Mouse (Mus musculus) heart, embryonic 14.5 days (tissue): Measurements from ENCODE around the gene Pttg1. TPM values are rescaled to one million over a fixed set of nuclear protein-coding genes. Genes with fewer than 3 reads are reported as not detected.

ENCODE experiments used
- ATAC-seq: fragments of 200-750 bp; cut with Nextera tagmentation; 2 replicates; pipeline ENCODE4 v1.8.0; 2017; ENCODE audit warnings: low read depth, moderate TSS enrichment; ENCODE audit not compliant: insufficient number of reproducible peaks, insufficient read depth, low FRiP score
- H3K27ac ChIP-seq, 2 experiments: fragments of 200-500 bp in 1 of 2; fragments of 300-500 bp in 1 of 2; sonication (generic) in 1 of 2; replicated peaks in 1 of 2; 2 replicates each; pipeline ENCODE4 v1.5.1; 2012 to 2014; ENCODE audit warnings: low read depth in 2 of 2, low read length in 2 of 2, control low read depth in 1 of 2, mild to moderate bottlenecking in 1 of 2, mixed read lengths in 1 of 2; ENCODE audit not compliant: control insufficient read depth in 1 of 2, insufficient read depth in 1 of 2
- H3K27me3 ChIP-seq: fragments of 300-500 bp; sonication (generic); 2 replicates; pipeline ENCODE4 v1.6.1; 2014; ENCODE audit warnings: mild to moderate bottlenecking, low read length, control low read depth; ENCODE audit not compliant: control insufficient read depth, insufficient read depth
- H3K36me3 ChIP-seq: fragments of 300-500 bp; sonication (generic); 2 replicates; pipeline ENCODE4 v1.6.1; 2014; ENCODE audit warnings: mild to moderate bottlenecking, control low read depth, low read length, mixed read lengths; ENCODE audit not compliant: control insufficient read depth, insufficient read depth
- H3K4me1 ChIP-seq, 2 experiments: fragments of 200-500 bp in 1 of 2; fragments of 300-500 bp in 1 of 2; sonication (generic) in 1 of 2; 2 replicates each; pipeline ENCODE4 v1.6.1; 2012 to 2014; ENCODE audit warnings: low read length in 2 of 2, control low read depth in 1 of 2, mixed read lengths in 1 of 2; ENCODE audit not compliant: control insufficient read depth in 2 of 2, insufficient read depth in 2 of 2
- H3K4me2 ChIP-seq: fragments of 300-500 bp; sonication (generic); 2 replicates; pipeline ENCODE4 v1.6.1; 2014; ENCODE audit warnings: mild to moderate bottlenecking, low read length
- H3K4me3 ChIP-seq, 2 experiments: fragments of 200-500 bp in 1 of 2; fragments of 300-500 bp in 1 of 2; sonication (generic) in 1 of 2; 2 replicates each; pipeline ENCODE4 v1.5.1; 2012 to 2014; ENCODE audit warnings: low read length in 2 of 2, mild to moderate bottlenecking in 2 of 2, control low read depth in 1 of 2, low read depth in 1 of 2, moderate library complexity in 1 of 2; ENCODE audit not compliant: control insufficient read depth in 1 of 2, insufficient read depth in 1 of 2
- H3K9ac ChIP-seq: fragments of 300-500 bp; sonication (generic); 2 replicates; pipeline ENCODE4 v1.6.1; 2014; ENCODE audit warnings: mild to moderate bottlenecking, low read length
- H3K9me3 ChIP-seq: fragments of 300-500 bp; sonication (generic); 2 replicates; pipeline ENCODE4 v1.6.1; 2016; ENCODE audit warnings: low read length, control low read depth; ENCODE audit not compliant: control insufficient read depth
- WGBS: fragments of 180-500 bp; shearing (Covaris S2); extraction: QIAGEN DNeasy Blood & Tissue Kit; methylation state at CpG from one replicate; pipeline ENCODE4 v1.1.7; 2014; 5-methylcytosine and 5-hydroxymethylcytosine counted together
- polyA plus RNA-seq: library from polyadenylated mRNA; unstranded; fragments of >200 nt; fragmentation: Nextera tagmentation; extraction: Ambion mirVana; gene quantifications from 2 replicates; pipeline ENCODE4 v1.2.1, GENCODE M21; 2014

The Pttg1 gene
- polyA plus RNA-seq, 1 experiment from 2014 or later: 132 TPM

DNA sequence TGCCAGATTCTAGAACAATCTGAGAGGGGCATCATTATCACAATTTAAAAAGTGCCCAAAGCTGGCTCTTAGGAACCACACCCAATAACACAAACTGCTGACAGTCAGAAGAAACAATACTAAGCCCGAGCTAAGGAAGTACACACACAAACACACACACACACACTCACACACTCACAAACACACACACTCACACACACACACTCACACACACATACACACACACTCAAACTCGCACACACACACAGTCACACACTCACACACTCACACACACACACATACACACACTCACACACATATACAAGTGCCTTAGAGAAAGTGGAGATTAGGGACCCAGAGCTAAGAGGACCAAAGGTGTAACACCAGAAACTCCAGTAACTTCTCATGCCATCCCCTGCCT lies 42.5 kb downstream of the Pttg1 start:
- Histone ChIP-seq H3K27ac (no peak overlapping the region), H3K4me3 (no peak overlapping the region), H3K4me2 (no peak overlapping the region), H3K36me3 (no peaks in the 10 kb centered on the region), H3K4me1 (peaks cover 4 to 7% of the 10 kb centered on the region in 2 experiments; a peak in 2 of 4 replicates), H3K27me3 (no peaks in the 10 kb centered on the region), H3K9ac (no peak overlapping the region), H3K9me3 (no peaks in the 10 kb centered on the region)
- WGBS: 81% methylated on average over 2 of the region's 2 CpGs
- no peak for ATAC-seq

DNA sequence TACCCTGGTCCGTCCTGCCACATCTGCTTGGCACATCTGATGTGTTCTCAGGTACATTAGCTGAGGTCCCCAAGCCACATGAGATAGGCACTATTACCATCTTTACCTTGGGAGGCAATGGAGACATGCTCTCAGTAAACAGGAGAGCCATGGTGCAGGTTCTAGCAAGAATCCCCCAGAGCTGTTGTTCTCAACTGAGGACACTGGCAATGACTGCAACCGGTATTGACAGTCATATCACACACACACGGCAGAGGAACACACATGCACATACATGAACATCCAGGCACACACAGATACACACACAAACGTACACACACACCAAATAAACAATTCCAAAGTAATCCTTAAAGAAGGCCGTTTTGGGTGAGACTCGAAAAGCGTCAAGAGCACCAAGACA lies 45.1 kb downstream of the Pttg1 start:
- Histone ChIP-seq H3K4me2 (no peak overlapping the region), H3K27me3 (no peaks in the 10 kb centered on the region), H3K9me3 (no peaks in the 10 kb centered on the region), H3K27ac (no peak overlapping the region), H3K9ac (no peak overlapping the region), H3K4me1 (peaks cover 3% of the 10 kb centered on the region in 2 experiments; a peak in 2 of 4 replicates), H3K4me3 (no peak overlapping the region), H3K36me3 (no peaks in the 10 kb centered on the region)
- 80% methylated on average over 7 of the region's 7 CpGs for WGBS
- no peak for ATAC-seq

DNA sequence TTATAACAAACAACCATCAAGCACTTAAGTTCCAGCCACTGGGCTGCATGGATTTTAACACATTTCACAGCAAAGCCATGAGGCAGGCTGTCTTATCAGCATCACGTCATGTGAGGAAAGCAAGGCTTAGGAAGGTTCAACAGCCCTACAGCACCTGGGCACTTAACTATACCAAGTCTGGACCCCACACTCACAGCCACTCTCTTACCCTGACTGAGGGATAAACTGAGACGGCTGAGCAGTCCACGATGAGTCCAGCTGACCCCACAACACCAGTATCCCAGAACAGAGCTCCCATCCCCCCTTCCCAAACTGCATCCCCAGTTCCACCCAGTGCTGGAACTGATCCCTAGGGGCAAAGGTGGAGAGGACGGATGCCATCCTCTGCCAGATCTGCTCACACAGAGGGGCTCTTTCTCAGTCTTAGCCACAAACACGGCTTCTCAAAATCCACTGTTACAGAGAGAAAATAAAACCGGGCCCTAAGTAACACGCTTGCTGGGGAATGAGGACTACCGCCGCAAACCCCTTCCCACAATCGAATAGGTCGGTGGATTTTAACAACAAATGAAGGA lies 46.1 kb downstream of the Pttg1 start:
- Histone ChIP-seq H3K4me1 (no peaks in the 10 kb centered on the region), H3K4me2 (no peak overlapping the region), H3K9me3 (no peaks in the 10 kb centered on the region), H3K4me3 (no peak overlapping the region), H3K9ac (no peak overlapping the region), H3K27me3 (no peaks in the 10 kb centered on the region), H3K36me3 (no peaks in the 10 kb centered on the region), H3K27ac (no peak overlapping the region)
- WGBS: 74% methylated on average over 11 of the region's 11 CpGs
- ATAC-seq: no peak

DNA sequence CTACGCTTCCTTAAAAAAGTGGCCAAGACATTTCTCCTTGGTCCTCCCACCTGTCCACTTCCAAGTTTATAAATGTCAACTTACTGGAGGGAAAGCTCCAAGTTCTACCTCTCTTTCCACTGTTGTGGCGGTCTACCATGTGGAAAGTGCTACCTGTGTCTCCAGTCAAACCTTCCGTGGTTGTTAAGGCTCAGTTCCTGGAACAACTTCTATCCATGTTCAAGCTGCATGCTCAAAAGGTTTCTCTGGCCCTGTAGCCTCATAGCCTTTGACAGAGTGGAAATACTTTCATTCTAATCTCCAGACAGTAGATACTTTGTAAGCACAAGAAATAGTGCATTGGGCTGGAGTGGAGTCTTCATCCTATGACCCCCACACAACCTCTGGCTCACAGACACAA lies 46.6 kb downstream of the Pttg1 start:
- WGBS: 83% methylated on average over 3 of the region's 3 CpGs
- ATAC-seq: no peak

DNA sequence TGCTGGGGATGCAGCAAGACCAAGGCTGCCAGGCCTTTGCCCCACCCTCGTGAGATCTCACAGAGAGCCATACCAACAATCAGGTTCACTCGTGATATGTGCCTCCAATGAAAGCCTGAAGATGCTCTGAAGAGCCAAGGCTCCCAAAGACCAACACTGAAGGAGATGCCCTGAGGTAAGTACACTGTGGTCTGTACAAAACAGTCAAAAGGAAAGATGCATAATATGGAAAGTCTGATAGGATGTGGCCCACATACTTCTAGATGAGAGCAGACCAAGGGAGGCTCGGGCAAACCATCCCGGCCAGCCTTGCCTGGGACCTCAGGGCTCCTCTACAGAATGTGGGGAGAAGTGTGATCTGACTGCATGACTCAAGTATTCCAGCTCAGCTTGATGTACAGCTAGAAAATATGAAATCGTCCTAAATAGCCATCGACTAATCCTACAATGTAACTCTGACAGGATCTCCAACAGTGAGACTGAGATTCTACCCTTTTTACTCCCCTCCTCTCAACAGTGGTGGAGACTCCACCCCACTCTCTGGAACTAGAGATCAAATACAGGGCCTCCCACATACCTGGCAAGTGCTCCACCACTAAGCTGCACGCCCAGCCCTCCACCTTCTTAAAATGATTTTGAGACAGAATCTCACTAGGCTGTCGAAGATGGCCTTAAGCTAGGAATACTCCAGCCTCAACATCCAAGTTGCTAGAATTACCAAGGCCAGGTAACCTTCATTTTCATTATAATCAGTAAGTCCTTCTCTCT lies 48.8 kb downstream of the Pttg1 start:
- no peak overlapping the region for H3K27ac ChIP-seq
- H3K4me2 ChIP-seq: no peak overlapping the region
- no peaks in the 10 kb centered on the region for H3K36me3 ChIP-seq
- no peaks in the 10 kb centered on the region for H3K4me1 ChIP-seq
- ATAC-seq: no peak
- no peaks in the 10 kb centered on the region for H3K27me3 ChIP-seq
- H3K9ac ChIP-seq: no peak overlapping the region
- H3K9me3 ChIP-seq: no peaks in the 10 kb centered on the region
- 74% methylated on average over 8 of the region's 8 CpGs for WGBS
- no peak overlapping the region for H3K4me3 ChIP-seq

More for the DNA sequence above, 46.6 kb downstream of the Pttg1 start:
- no peak overlapping the region for H3K27ac ChIP-seq
- H3K36me3 ChIP-seq: no peaks in the 10 kb centered on the region
- no peak overlapping the region for H3K4me2 ChIP-seq
- no peak overlapping the region for H3K9ac ChIP-seq
- no peaks in the 10 kb centered on the region for H3K9me3 ChIP-seq
- H3K4me1 ChIP-seq: no peaks in the 10 kb centered on the region
- H3K27me3 ChIP-seq: no peaks in the 10 kb centered on the region
- H3K4me3 ChIP-seq: no peak overlapping the region

DNA sequence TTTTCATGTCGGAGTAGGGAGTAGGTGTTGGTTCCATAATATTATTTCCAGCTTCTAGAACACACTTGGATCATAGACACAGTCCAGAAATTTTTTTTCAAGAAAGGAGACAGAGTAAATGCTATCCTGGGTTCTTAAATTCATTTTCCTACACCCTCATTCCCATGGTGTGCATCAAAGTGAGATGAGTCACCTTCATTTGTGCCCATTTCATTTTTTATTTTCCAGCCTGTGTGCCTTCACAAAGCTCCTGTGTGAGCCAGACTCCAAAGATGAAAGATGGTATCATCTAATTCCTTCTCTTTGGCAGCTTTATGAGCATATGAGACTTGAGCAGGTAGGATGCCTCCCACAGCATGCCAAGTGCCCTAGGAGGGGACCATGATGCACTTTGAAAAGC lies 49.5 kb downstream of the Pttg1 start:
- H3K4me1 ChIP-seq: no peaks in the 10 kb centered on the region
- no peak for ATAC-seq
- no peak overlapping the region for H3K27ac ChIP-seq
- H3K9ac ChIP-seq: no peak overlapping the region
- H3K4me3 ChIP-seq: no peak overlapping the region
- H3K4me2 ChIP-seq: no peak overlapping the region
- WGBS: 89% methylated on average over 1 of the region's 1 CpGs
- H3K36me3 ChIP-seq: no peaks in the 10 kb centered on the region
- H3K27me3 ChIP-seq: no peaks in the 10 kb centered on the region
- no peaks in the 10 kb centered on the region for H3K9me3 ChIP-seq

DNA sequence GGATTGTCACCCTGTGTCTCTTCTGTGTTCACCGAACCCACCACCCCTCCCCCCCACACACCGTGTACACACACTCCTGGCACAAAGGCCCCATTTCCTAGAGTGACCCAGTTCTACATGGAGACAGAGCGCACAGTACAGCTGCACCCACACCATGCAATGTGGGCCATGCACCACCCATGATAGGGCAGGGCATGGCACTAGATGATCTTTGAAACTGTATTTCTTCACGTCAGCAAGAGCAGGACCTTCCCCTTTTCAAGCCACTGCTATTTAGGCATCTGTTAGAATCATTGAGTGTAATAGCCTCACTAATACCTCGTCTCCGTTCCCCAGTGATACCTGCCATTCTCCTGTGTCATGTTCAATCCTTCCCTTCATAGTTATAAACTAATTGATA lies 51.1 kb downstream of the Pttg1 start:
- Histone ChIP-seq H3K9ac (no peak overlapping the region), H3K27ac (no peak overlapping the region), H3K36me3 (no peaks in the 10 kb centered on the region), H3K4me2 (no peak overlapping the region), H3K4me3 (no peak overlapping the region), H3K9me3 (no peaks in the 10 kb centered on the region), H3K4me1 (no peaks in the 10 kb centered on the region), H3K27me3 (no peaks in the 10 kb centered on the region)
- ATAC-seq: no peak
- 81% methylated on average over 6 of the region's 6 CpGs for WGBS

DNA sequence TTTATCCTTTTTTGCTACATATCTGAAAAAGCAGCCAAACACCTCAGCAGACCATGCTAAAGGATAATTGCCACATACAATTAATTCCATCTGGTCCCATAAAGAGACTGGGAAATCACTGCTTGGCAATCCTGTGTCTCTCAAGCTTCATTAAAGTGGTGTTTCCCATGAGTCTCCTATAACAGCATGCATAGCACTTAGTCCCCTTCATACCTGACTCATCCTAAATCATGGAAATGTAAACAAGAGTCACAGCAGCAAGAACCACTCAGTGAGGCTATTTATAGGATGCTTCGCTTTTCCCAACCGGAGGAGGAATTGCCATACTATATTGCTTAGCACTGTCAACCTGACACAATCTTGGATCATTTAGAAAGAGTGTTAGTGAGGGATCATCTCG lies 52.7 kb downstream of the Pttg1 start:
- Histone ChIP-seq H3K4me2 (no peak overlapping the region), H3K27me3 (no peaks in the 10 kb centered on the region), H3K4me3 (no peak overlapping the region), H3K4me1 (no peaks in the 10 kb centered on the region), H3K9me3 (no peaks in the 10 kb centered on the region), H3K36me3 (no peaks in the 10 kb centered on the region), H3K27ac (no peak overlapping the region), H3K9ac (no peak overlapping the region)
- WGBS: 68% methylated on average over 3 of the region's 3 CpGs
- no peak for ATAC-seq
